Mouse (Mus musculus) myocyte (in vitro differentiated cells): Measurements from ENCODE around the gene Slc35c1.

Source experiments
- CEBPB ChIP-seq: IDR thresholded peaks from 2 replicates; pipeline ENCODE4 v1.6.1; 2011; ENCODE audit warnings: mild to moderate bottlenecking, moderate library complexity; ENCODE audit not compliant: poor library complexity, insufficient read depth, severe bottlenecking
- MAX ChIP-seq: IDR thresholded peaks from one replicate; pipeline ENCODE4 v1.6.1; 2011; ENCODE audit warnings: low read depth, mild to moderate bottlenecking, control low read depth
- MYOG ChIP-seq, 3 experiments: IDR thresholded peaks; one replicate each; pipeline ENCODE4 v1.6.1; 2011; ENCODE audit warnings: control low read depth in 2 of 3, low read depth in 2 of 3, mild to moderate bottlenecking in 2 of 3; ENCODE audit not compliant: insufficient read length in 2 of 3, control insufficient read depth in 1 of 3, insufficient read depth in 1 of 3
- POLR2A ChIP-seq: IDR thresholded peaks from one replicate; pipeline ENCODE4 v1.6.1; 2011; ENCODE audit warnings: low read depth, mild to moderate bottlenecking, control low read depth, moderate library complexity; ENCODE audit not compliant: insufficient read length
- POLR2AphosphoS2 ChIP-seq: IDR thresholded peaks from one replicate; pipeline ENCODE4 v1.6.1; 2011; ENCODE audit warnings: low read depth, control low read depth; ENCODE audit not compliant: insufficient read length
- SRF ChIP-seq: IDR thresholded peaks from one replicate; pipeline ENCODE4 v1.6.1; 2011; ENCODE audit warnings: low read depth; ENCODE audit not compliant: control insufficient read depth, insufficient read length
- TCF12 ChIP-seq: IDR thresholded peaks from one replicate; pipeline ENCODE4 v1.6.1; 2011; ENCODE audit warnings: mild to moderate bottlenecking, control low read depth; ENCODE audit not compliant: poor library complexity, insufficient read depth, severe bottlenecking
- TCF3 ChIP-seq: IDR thresholded peaks from one replicate; pipeline ENCODE4 v1.6.1; 2011; ENCODE audit warnings: low read depth, control low read depth; ENCODE audit not compliant: insufficient read length
- USF1 ChIP-seq: IDR thresholded peaks from one replicate; pipeline ENCODE4 v1.6.1; 2011; ENCODE audit warnings: low read depth, mild to moderate bottlenecking, control low read depth, moderate library complexity

DNA sequence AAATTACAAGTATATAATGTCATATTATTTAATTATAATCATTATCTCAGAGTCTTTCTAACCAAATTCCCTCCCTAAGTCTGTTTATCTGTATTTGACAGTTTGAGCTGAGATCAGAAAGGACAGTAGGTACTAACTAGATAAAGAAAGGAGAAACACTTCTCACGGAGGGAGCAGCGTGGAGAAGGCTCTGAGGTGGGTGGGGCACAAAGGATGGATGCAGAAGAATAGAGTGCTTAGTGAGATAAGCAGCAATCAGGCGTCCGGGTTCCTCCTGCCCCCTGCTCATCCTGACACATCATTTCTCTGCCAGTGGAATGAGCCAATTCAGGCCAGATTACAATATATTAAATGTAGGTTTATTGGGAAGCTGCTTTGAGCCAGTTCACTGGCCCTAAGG is 16.0 kb downstream of the Slc35c1 start:
- TF ChIP-seq POLR2A: no peak
- no peak for TF ChIP-seq TCF3
- no peak for TF ChIP-seq MYOG (IDR thresholded peaks at IDR 0.05; ENCODE audit: control insufficient read depth in 1 of 3, insufficient read depth in 1 of 3, insufficient read length in 2 of 3, low read depth in 2 of 3)
- TF ChIP-seq TCF12: no peak
- TF ChIP-seq POLR2AphosphoS2: no peak
- no peak for TF ChIP-seq USF1
- no peak for TF ChIP-seq MAX
- no peak for TF ChIP-seq SRF
- TF ChIP-seq CEBPB: no peak
